Mouse (Mus musculus): ENCODE results near the gene Anp32e. TPM values are rescaled to one million over a fixed set of nuclear protein-coding genes. Genes with fewer than 3 reads are reported as not detected.
A peak's percentile ranks its signal among the peaks of the same experiment; 100 is the strongest.
"Not testable (repeated sequence)": the region's sequence is repeated elsewhere in the genome, so short reads cannot be mapped to it uniquely, and the experiment has no call there.

Gene Anp32e
- polyA plus RNA-seq, 1 experiment from 2014 or later: 164 TPM

- ATAC-seq (ENCODE audit: extremely low read depth, insufficient number of reproducible peaks, low FRiP score, low TSS enrichment): peak; percentile 91
- H3K27me3 ChIP-seq (replicated peaks); H3K9me3 ChIP-seq: not testable (repeated sequence)
- Histone ChIP-seq H3K9ac (peak within 1 kb of the TSS; percentile 85), H3K36me3 (peaks cover 26% of the 10 kb centered on the region), H3K4me3 (peak within 1 kb of the TSS; percentile 68), H3K4me2 (peak within 1 kb of the TSS; percentile 81), H3K27ac (replicated peaks) (peak within 1 kb of the TSS; percentile 94), H3K4me1 (peaks cover 45% of the 10 kb centered on the region)
- WGBS: 2% methylated on average over 33 of the region's 43 CpGs
These were observed 35.3 kb upstream of the Anp32e start, which contains the start of gene Aph1a for GRCm38 (mm10) chr3:95893606-95894316. TSS of gene Aph1a (plus strand) at chr3:95893969.

DNA sequence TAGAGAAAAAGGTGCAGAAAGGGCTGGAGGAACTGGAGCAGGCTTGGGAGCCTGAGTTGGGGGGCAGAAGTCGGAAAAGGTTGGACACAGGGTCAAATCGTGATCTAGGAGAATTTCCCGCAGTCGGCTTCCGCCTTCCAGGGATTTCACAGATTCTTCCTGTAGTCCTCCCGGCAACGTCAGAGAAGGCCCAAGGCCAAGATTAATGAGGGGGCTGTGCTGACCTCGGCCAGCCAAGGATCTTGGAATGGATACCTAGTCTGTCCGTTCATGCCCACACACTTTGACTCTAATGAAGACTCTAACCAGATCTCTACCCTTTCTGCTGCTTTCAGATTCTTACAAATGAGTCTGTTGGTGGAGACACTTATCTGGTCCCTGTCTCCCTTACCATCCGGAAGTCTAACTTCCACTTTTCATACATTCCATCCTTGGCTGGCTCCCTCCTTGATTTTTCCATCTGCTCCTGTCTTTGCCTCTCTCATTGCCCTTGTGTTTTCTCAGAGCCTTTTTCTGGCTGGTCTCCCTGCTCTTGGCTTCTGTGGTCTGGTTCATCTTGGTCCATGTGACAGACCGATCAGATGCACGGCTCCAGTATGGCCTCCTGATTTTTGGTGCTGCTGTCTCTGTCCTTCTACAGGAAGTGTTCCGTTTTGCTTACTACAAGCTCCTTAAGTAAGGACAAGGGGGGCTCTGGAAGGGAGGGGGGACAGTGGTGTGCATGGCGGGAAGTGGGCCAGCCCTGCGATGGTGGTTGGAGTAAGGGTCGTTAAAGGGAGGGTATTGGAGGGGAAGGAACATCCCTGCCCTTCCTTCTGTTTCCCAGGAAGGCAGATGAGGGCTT, 34.5 kb upstream of the Anp32e start:
- H3K4me3 ChIP-seq: peak overlapping the region; percentile 68
- H3K9ac ChIP-seq: peak overlapping the region; percentile 85
- H3K36me3 ChIP-seq: peaks cover 25% of the 10 kb centered on the region
- no peaks in the 10 kb centered on the region for H3K9me3 ChIP-seq
- H3K4me1 ChIP-seq: peaks cover 45% of the 10 kb centered on the region
- H3K27ac ChIP-seq (replicated peaks): peak overlapping the region; percentile 94
- ATAC-seq (ENCODE audit: extremely low read depth, insufficient number of reproducible peaks, low FRiP score, low TSS enrichment): no peak
- 6% methylated on average over 16 of the region's 16 CpGs for WGBS
- H3K27me3 ChIP-seq (replicated peaks): no peaks in the 10 kb centered on the region
- peak overlapping the region; percentile 81 for H3K4me2 ChIP-seq

DNA sequence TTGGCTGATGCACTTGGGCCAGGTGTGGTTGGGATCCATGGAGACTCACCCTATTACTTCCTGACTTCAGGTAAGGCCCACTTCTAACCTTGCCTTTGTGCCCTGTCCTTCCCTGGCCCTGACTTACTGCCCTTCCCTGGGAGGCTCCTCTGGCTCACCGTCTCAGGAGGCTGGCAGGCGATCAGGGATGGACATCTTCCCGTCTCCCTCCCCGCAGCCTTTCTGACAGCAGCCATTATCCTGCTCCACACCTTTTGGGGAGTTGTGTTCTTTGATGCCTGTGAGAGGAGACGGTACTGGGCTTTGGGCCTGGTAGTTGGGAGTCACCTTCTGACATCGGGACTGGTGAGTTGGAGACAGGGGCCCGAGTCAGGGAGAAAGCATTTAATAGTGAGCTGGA, 33.5 kb upstream of the Anp32e start:
- peaks cover 25% of the 10 kb centered on the region for H3K36me3 ChIP-seq
- not testable (repeated sequence) for H3K9me3 ChIP-seq; H3K27ac ChIP-seq (replicated peaks); ATAC-seq (ENCODE audit: extremely low read depth, insufficient number of reproducible peaks, low FRiP score, low TSS enrichment); H3K27me3 ChIP-seq (replicated peaks); H3K9ac ChIP-seq; H3K4me3 ChIP-seq
- WGBS: 82% methylated on average over 7 of the region's 7 CpGs
- peak overlapping the region; percentile 81; the same call in 1 of the 2 replicates for H3K4me2 ChIP-seq
- peaks cover 42% of the 10 kb centered on the region for H3K4me1 ChIP-seq

DNA sequence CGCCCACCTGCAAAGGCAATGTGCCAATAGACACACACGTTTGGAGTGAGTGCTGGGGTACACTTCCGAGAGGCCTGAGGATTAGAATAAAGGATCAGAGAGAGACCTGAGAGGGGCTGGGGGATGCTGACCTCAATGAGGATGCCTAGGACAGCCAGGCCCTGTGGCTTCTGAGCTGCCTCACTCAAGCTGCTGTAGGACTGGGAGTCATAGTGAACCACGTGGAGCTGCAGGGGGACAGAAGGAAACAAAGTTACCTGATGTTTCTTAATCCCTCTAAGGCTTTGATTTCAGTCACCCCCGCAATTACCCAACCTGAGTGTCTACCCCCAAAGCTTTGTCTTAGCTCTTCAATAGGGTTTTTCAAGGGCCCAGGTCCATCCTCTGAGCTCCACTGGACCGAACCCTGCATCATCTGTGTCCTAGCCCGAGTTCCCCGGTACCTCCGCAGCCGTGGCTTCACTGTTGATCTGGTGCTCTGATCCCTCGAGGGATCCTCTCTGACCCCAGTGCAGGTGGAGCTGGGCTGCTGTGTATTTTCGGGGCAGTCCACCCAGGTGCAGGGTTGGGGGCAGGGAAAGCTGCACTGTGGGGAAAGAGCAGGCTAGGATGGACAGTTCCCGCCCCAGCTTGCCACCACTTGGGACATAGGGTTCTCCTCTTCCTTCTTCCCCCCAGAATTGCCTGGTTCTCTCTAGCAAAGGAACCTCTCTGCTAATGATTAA, 29.1 kb upstream of the Anp32e start:
- peaks cover 25% of the 10 kb centered on the region for H3K36me3 ChIP-seq
- H3K4me3 ChIP-seq: no peak overlapping the region
- no peak for ATAC-seq (ENCODE audit: extremely low read depth, insufficient number of reproducible peaks, low FRiP score, low TSS enrichment)
- H3K9me3 ChIP-seq: no peaks in the 10 kb centered on the region
- no peaks in the 10 kb centered on the region for H3K27me3 ChIP-seq (replicated peaks)
- H3K4me1 ChIP-seq: peaks cover 45% of the 10 kb centered on the region
- H3K9ac ChIP-seq: peak overlapping the region; percentile 10; the same call in 1 of the 2 replicates
- no peak overlapping the region for H3K27ac ChIP-seq (replicated peaks)
- H3K4me2 ChIP-seq: no peak overlapping the region
- WGBS: 72% methylated on average over 13 of the region's 13 CpGs

GRCm38 (mm10) chr3:95901616-95902372, 27.3 kb upstream of the Anp32e start:
- ATAC-seq (ENCODE audit: extremely low read depth, insufficient number of reproducible peaks, low FRiP score, low TSS enrichment): no peak
- Histone ChIP-seq H3K36me3 (peaks cover 16% of the 10 kb centered on the region), H3K4me1 (peaks cover 54% of the 10 kb centered on the region), H3K27ac (replicated peaks) (peak overlapping the region; percentile 76), H3K9ac (peak overlapping the region; percentile 80), H3K9me3 (no peaks in the 10 kb centered on the region), H3K27me3 (replicated peaks) (no peaks in the 10 kb centered on the region), H3K4me3 (peak overlapping the region; percentile 21), H3K4me2 (peak overlapping the region; percentile 80)
- WGBS: 52% methylated on average over 9 of the region's 9 CpGs

- H3K9me3 ChIP-seq: no peaks in the 10 kb centered on the region
- no peak for ATAC-seq (ENCODE audit: extremely low read depth, insufficient number of reproducible peaks, low FRiP score, low TSS enrichment)
- peaks cover 4% of the 10 kb centered on the region for H3K27me3 ChIP-seq (replicated peaks)
- H3K4me3 ChIP-seq: peak overlapping the region; percentile 51
- peaks cover 16% of the 10 kb centered on the region for H3K36me3 ChIP-seq
- peak overlapping the region; percentile 76 for H3K27ac ChIP-seq (replicated peaks)
- H3K4me1 ChIP-seq: peaks cover 58% of the 10 kb centered on the region
- H3K9ac ChIP-seq: peak overlapping the region; percentile 80
- peak overlapping the region; percentile 80 for H3K4me2 ChIP-seq
These were observed 26.7 kb upstream of the Anp32e start for GRCm38 (mm10) chr3:95902373-95902625.

GRCm38 (mm10) chr3:95902643-95903042, 26.4 kb upstream of the Anp32e start:
- no peak for ATAC-seq (ENCODE audit: extremely low read depth, insufficient number of reproducible peaks, low FRiP score, low TSS enrichment)
- Histone ChIP-seq H3K4me3 (peak overlapping the region; percentile 51), H3K4me1 (peaks cover 58% of the 10 kb centered on the region), H3K4me2 (peak overlapping the region; percentile 80), H3K36me3 (peaks cover 12% of the 10 kb centered on the region), H3K27ac (replicated peaks) (peak overlapping the region; percentile 76), H3K27me3 (replicated peaks) (peaks cover 7% of the 10 kb centered on the region), H3K9ac (peak overlapping the region; percentile 80), H3K9me3 (no peaks in the 10 kb centered on the region)
- WGBS: 28% methylated on average over 6 of the region's 6 CpGs

DNA sequence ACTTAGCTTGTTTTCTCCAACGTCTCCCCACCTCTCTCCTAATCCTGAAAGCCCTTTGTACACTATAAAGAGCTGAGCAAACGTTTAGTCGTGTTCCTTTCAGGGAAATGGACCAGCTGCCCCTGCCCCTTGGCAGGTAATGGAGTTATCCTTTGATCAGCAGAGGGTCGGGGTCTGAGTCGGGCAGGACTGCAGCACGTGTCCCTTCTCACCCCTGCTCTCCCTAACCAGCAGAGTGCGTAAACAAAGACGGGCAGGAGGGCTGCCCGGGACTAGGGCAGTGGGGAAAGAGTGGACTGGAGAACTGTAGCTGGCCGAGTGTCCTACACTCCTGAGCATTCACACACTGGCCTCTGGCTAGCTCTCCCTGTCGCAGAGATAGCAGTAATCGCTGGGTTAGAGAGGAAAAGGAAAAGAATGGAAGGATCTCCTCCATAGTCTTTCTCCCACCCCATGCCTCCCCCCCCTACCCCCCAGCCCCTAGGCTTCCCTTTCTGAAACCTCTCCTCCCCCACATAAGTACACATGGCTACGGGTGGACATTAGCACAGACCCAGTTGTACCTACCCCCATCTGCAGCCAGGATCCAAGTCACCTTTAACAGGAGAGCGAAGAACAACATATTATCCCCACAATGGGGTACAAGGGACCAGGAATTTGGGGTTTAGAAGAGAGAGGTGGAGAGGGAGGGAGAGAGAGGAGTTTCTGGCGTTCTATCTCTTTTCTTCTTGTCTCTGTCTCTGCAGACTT, 25.1 kb upstream of the Anp32e start:
- peaks cover 12% of the 10 kb centered on the region for H3K27me3 ChIP-seq (replicated peaks)
- 5% methylated on average over 15 of the region's 15 CpGs for WGBS
- ATAC-seq (ENCODE audit: extremely low read depth, insufficient number of reproducible peaks, low FRiP score, low TSS enrichment): no peak
- H3K9me3 ChIP-seq: no peaks in the 10 kb centered on the region
- peak overlapping the region; percentile 80 for H3K4me2 ChIP-seq
- H3K9ac ChIP-seq: peak overlapping the region; percentile 80
- H3K4me1 ChIP-seq: peaks cover 58% of the 10 kb centered on the region
- peak overlapping the region; percentile 84 for H3K27ac ChIP-seq (replicated peaks)
- peak overlapping the region; percentile 51 for H3K4me3 ChIP-seq
- no peaks in the 10 kb centered on the region; the same call in 1 of the 2 replicates for H3K36me3 ChIP-seq

DNA sequence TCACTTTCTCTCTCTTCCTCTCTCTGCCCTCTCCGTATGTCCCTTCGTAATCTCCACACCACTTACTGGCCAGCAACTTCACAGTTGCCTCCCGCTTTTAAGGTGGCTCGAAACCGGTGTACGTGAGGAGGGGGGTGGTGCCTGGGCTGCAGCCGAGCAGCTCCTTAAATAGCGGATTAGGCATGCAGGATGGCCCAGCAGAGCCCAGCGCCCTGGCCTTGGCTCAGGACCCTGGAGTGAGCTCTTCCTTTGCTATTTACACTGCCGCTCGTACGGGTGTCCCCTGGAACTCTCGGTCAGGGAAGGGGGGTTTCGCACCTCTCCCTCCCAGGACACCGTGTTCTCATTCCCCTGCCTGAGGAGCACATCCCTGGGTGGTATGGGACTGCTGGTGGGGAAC, 24.5 kb upstream of the Anp32e start, which contains the start of gene Car14:
Gene Car14, minus strand, starts transcription at position 124 of the 400 bp plus-strand sequence.
- Histone ChIP-seq H3K9ac (peak within 1 kb of the TSS; percentile 80), H3K4me1 (peaks cover 58% of the 10 kb centered on the region), H3K27me3 (replicated peaks) (peaks cover 12% of the 10 kb centered on the region), H3K4me3 (peak within 1 kb of the TSS; percentile 51), H3K36me3 (no peaks in the 10 kb centered on the region), H3K9me3 (no peaks in the 10 kb centered on the region), H3K27ac (replicated peaks) (peak within 1 kb of the TSS; percentile 84), H3K4me2 (peak within 1 kb of the TSS; percentile 80)
- ATAC-seq (ENCODE audit: extremely low read depth, insufficient number of reproducible peaks, low FRiP score, low TSS enrichment): no peak
- 2% methylated on average over 15 of the region's 15 CpGs for WGBS

Data from heart, embryonic 13.5 days (tissue).